Mouse (Mus musculus) liver, adult (tissue): ENCODE results near the gene Olfr1290.

Source experiments
- GATA4 ChIP-seq: IDR thresholded peaks from 2 replicates; pipeline ENCODE4 v1.6.1; 2014; ENCODE audit warnings: mild to moderate bottlenecking, low read length; ENCODE audit not compliant: insufficient replicate concordance

The Olfr1290 gene

DNA sequence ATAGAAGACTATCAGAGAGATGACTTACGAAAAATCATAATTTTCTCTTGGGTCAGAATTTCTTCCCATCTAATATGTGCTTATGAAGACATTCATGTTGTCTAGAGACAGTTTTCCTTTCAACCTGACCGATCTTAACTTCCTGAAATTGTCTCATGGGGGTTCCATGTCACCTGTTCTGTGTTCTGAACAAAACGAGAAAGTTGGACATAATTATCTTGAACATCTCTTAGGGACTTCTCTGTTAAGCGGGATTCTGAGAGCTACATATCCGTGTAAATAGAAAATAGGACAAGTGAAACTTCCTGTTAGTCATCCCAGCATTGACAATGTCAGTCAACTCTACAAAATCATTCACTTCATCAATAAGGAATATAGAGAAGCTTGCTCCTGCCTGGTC, at the start of gene Olfr1290:
TSS of gene Olfr1290 (minus strand) at position 101 of the 400 bp plus-strand sequence.
- no peak for TF ChIP-seq GATA4

DNA sequence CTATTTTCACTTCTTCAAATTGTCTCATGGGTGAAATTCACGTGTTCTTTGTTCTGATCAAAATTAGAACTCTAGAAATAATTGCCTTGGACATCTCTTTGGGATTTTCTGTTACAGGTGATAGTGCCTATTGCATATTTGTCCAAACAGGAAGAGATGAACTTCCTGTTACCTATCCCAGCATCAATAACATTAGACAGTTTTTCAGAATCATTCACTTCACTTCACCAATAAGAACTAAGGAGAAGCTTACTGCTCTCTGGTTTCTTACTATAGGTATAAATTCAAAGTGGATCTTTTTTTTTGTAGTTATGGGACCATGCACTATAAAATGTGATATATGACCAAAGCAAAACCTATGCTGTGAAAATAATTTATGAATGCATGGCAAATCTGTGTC, 46.6 kb upstream of the Olfr1290 start, which contains the start of gene Olfr1294:
TSS of gene Olfr1294 (minus strand) at position 101 of the 400 bp plus-strand sequence.
- TF ChIP-seq GATA4 = no peak

DNA sequence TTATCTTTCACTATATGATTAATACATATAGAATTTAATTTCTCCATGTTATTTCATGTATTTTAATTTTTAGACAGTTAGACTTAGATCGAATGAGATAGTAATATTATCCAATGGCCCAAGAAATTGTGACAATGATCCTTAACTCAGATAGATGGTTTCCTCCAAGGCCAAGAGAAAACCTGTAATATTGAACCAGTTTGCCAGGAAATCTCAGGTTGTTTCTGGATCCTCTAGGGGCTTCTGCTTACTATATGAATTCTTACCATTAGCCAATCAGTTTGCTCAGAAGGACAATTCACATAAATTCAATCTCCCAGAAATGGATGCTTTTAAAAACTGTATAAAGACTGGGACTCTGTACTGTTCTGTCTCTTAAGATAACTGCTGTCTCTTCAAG, 31.3 kb upstream of the Olfr1290 start, which contains the start of gene Olfr1293-ps:
TSS of gene Olfr1293-ps (plus strand) at position 301 of the 400 bp plus-strand sequence.
- TF ChIP-seq GATA4 = no peak

DNA sequence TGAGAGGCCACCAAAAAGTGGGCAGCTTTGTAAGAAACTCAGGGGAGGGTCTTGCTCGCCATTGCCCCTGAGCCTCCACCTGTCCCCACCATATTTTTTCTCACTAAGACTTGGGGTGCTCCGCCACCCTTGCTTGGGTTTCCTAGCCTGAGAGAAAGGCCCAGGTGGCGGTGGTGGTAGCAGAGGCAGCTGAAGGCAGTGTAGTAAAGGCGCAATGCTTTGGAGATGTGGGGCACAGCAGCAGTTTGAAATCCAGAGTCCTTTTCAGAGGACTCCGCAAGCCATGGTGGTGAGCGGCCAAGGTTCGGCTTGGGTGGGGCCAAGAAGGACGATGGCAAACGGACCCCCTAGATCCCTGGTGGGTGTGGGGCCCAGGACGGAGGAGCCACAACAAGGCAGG, 23.8 kb upstream of the Olfr1290 start:
- no peak for TF ChIP-seq GATA4

DNA sequence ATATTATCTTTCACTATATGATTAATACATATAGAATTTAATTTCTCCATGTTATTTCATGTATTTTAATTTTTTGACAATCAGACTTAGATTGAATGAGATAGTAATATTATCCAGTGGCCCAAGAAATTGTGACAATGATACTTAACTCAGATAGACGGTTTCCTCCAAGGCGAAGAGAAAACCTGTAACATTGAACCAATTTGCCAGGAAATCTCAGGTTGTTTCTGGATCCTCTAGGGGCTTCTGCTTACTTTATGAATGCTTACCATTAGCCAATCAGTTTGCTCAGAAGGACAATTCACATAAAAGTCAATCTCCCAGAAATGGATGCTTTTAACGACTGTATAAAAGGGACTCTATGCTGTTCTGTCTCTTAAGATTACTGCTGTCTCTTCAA, 3.3 kb upstream of the Olfr1290 start, which contains the start of gene Olfr1291-ps1:
TSS of gene Olfr1291-ps1 (plus strand) at position 301 of the 400 bp plus-strand sequence.
- TF ChIP-seq GATA4 = no peak

DNA sequence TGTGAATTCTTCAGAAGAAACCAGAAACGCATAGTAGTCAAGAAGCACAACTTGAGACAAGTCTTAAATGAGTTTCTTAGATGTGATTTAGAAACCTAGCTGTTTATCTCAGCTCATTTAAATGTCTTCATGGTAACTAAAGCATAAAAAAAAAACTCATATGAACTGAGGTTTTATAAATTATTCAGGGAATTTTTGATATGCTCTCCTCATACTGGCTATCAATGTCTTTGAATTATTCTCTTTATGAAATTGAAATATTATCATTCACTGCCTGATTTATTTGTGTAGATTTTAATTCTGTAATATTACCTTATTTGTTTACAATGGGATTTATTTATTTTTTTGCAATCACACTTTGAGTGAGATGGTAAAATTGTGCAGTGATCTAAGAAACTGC, 13.1 kb downstream of the Olfr1290 start, which contains the start of gene Olfr1289:
TSS of gene Olfr1289 (plus strand) at position 301 of the 400 bp plus-strand sequence.
- TF ChIP-seq GATA4 = no peak

DNA sequence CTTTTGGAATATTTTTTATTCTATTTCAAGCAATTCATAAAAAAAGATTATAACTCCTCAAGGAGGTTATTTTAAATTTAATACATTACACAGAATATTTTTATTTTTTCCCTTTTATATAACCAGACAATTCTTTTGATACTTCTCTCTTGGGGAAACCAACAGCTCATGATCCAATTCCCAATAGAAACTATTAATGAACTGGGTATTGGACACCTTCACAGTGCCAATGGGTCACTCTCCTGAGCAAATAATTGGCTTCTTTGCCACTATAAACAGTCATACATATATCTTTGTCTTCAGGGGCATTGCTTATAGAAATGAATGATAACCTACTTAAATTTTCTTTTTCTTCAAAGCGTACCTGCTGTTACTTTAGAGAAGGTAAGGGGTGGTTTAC, 19.8 kb downstream of the Olfr1290 start, which contains the start of gene Olfr1288:
TSS of gene Olfr1288 (plus strand) at position 301 of the 400 bp plus-strand sequence.
- no peak for TF ChIP-seq GATA4

DNA sequence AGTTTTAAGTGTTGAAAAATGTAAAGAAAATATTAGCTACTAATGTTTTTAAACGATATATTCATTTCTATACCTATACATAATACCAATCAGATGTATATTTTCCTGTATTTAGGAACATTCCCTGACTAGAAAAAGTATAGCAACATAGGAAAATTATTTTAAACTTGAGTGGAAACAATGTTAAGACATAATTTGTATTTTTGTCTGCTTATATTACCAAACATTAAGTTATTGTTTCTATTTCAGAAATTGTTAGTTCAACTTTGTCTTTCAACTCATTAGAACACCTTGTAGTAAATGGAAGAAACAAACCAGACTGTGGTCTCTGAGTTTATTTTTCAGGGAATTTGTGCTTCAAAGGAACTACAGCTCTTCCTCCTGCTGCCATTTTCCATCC, 44.8 kb downstream of the Olfr1290 start, which contains the start of gene Olfr1287:
TSS of gene Olfr1287 (plus strand) at position 301 of the 400 bp plus-strand sequence.
- TF ChIP-seq GATA4 = no peak
